Mouse (Mus musculus) CH12.LX (cell line): ENCODE measurements at regions not wholly inside any gene's neighbourhood (a gene's known extent, or its start where the extent isn't known, plus 50 kb on each side); places are given as distances from the start of the nearest gene placed in this dataset.

ENCODE experiments used
- DNase-seq: peaks from one replicate; pipeline ENCODE4 v3.0.0-alpha.2; 2013; ENCODE audit errors: extremely low read depth
- H3K27ac ChIP-seq: 2 replicates; pipeline ENCODE4 v1.5.1; 2012; ENCODE audit warnings: low read depth, mild to moderate bottlenecking, control low read depth, moderate library complexity; ENCODE audit not compliant: insufficient read depth
- H3K27me3 ChIP-seq: replicated peaks from 2 replicates; pipeline ENCODE3; 2012; ENCODE audit warnings: inconsistent platforms
- H3K36me3 ChIP-seq, 2 experiments: replicated peaks in 1 of 2; 2 replicates each; pipeline versions ENCODE3 to v1.6.1; 2012; ENCODE audit warnings: inconsistent platforms in 1 of 2, low read length in 1 of 2, mild to moderate bottlenecking in 1 of 2, mixed read lengths in 1 of 2, moderate library complexity in 1 of 2; ENCODE audit not compliant: control insufficient read depth in 1 of 2, insufficient read depth in 1 of 2
- H3K4me1 ChIP-seq, 2 experiments: 2 replicates each; pipeline ENCODE4 v1.6.1; 2012; ENCODE audit warnings: inconsistent platforms in 1 of 2, moderate library complexity in 1 of 2; ENCODE audit not compliant: insufficient read depth in 2 of 2, control insufficient read depth in 1 of 2
- H3K4me2 ChIP-seq: 2 replicates; pipeline ENCODE4 v1.6.1; 2012; ENCODE audit warnings: low read depth, mild to moderate bottlenecking, control low read depth; ENCODE audit not compliant: poor library complexity, insufficient read depth, severe bottlenecking
- H3K4me3 ChIP-seq, 3 experiments: fragments of 150-350 bp in 1 of 3; sonication (generic) in 1 of 3; replicated peaks in 1 of 3; 2 replicates each; pipeline versions ENCODE3 to v1.5.1; 2011 to 2012; ENCODE audit warnings: low read depth in 2 of 3, low read length in 2 of 3, mild to moderate bottlenecking in 2 of 3, moderate library complexity in 2 of 3, control low read depth in 1 of 3, improper control_type of control experiment in 1 of 3, inconsistent platforms in 1 of 3, mixed read lengths in 1 of 3; ENCODE audit not compliant: poor library complexity in 1 of 3
- H3K79me2 ChIP-seq: replicated peaks from 2 replicates; pipeline ENCODE4 v1.6.1; 2012; ENCODE audit warnings: mild to moderate bottlenecking, moderate library complexity; ENCODE audit not compliant: control insufficient read depth, poor library complexity, insufficient read depth, severe bottlenecking; ENCODE audit errors: extremely low read depth
- H3K9ac ChIP-seq: 2 replicates; pipeline ENCODE4 v1.6.1; 2012; ENCODE audit warnings: low read depth, mild to moderate bottlenecking, control low read depth, moderate library complexity; ENCODE audit not compliant: insufficient read depth
- H3K9me3 ChIP-seq: replicated peaks from 2 replicates; pipeline ENCODE3; 2012; ENCODE audit warnings: low read length, inconsistent platforms, mixed read lengths
- BHLHE40 ChIP-seq: IDR thresholded peaks from 2 replicates; pipeline ENCODE4 v1.6.1; 2011; ENCODE audit warnings: mild to moderate bottlenecking, low read depth, low read length, improper control_type of control experiment
- E2F4 ChIP-seq: IDR thresholded peaks from 2 replicates; pipeline ENCODE4 v1.6.1; 2011; ENCODE audit warnings: low read depth, low read length, improper control_type of control experiment; ENCODE audit not compliant: insufficient replicate concordance
- ELF1 ChIP-seq: IDR thresholded peaks from 2 replicates; pipeline ENCODE4 v1.6.1; 2014; ENCODE audit warnings: low read depth, mild to moderate bottlenecking, inconsistent platforms, low read length, improper control_type of control experiment
- EP300 ChIP-seq: IDR thresholded peaks from 2 replicates; pipeline ENCODE4 v1.6.1; 2011; ENCODE audit warnings: low read length, improper control_type of control experiment
- GABPA ChIP-seq: IDR thresholded peaks from 2 replicates; pipeline ENCODE4 v1.6.1; 2012; ENCODE audit warnings: low read depth, low read length, improper control_type of control experiment, inconsistent platforms; ENCODE audit not compliant: insufficient replicate concordance
- HCFC1 ChIP-seq: IDR thresholded peaks from 2 replicates; pipeline ENCODE4 v1.6.1; 2012; ENCODE audit warnings: low read depth, mild to moderate bottlenecking, inconsistent platforms, low read length, improper control_type of control experiment
- KAT2A ChIP-seq: IDR thresholded peaks from 2 replicates; pipeline ENCODE4 v1.6.1; 2012; ENCODE audit warnings: low read length, improper control_type of control experiment, inconsistent platforms; ENCODE audit not compliant: insufficient replicate concordance
- MAX ChIP-seq: IDR thresholded peaks from 2 replicates; pipeline ENCODE4 v1.6.1; 2011; ENCODE audit warnings: low read length, improper control_type of control experiment
- MAZ ChIP-seq: IDR thresholded peaks from 2 replicates; pipeline ENCODE4 v1.6.1; 2012; ENCODE audit warnings: low read depth, mild to moderate bottlenecking, inconsistent platforms, low read length, improper control_type of control experiment, moderate library complexity
- MXI1 ChIP-seq: IDR thresholded peaks from 2 replicates; pipeline ENCODE4 v1.6.1; 2011; ENCODE audit warnings: mild to moderate bottlenecking, low read depth, low read length, improper control_type of control experiment
- MYC ChIP-seq: IDR thresholded peaks from 2 replicates; pipeline ENCODE4 v1.6.1; 2011; ENCODE audit warnings: low read depth, mild to moderate bottlenecking, improper control_type of control experiment, low read length
- NELFE ChIP-seq: IDR thresholded peaks from 2 replicates; pipeline ENCODE4 v1.6.1; 2011; ENCODE audit warnings: low read depth, low read length, improper control_type of control experiment
- PAX5 ChIP-seq: IDR thresholded peaks from 2 replicates; pipeline ENCODE4 v1.6.1; 2012; ENCODE audit warnings: low read length, inconsistent platforms, mixed read lengths
- RCOR1 ChIP-seq: conservative IDR thresholded peaks from 2 replicates; pipeline ENCODE4 v1.6.1; 2012; ENCODE audit warnings: low read depth, mild to moderate bottlenecking, inconsistent platforms, low read length, improper control_type of control experiment
- SIN3A ChIP-seq: IDR thresholded peaks from 2 replicates; pipeline ENCODE4 v1.6.1; 2012; ENCODE audit warnings: low read length, improper control_type of control experiment, inconsistent platforms
- USF1 ChIP-seq: IDR thresholded peaks from 2 replicates; pipeline ENCODE4 v1.6.1; 2014; ENCODE audit warnings: low read depth, mild to moderate bottlenecking, inconsistent platforms, low read length, improper control_type of control experiment
- ZC3H11A ChIP-seq: IDR thresholded peaks from 2 replicates; pipeline ENCODE4 v1.6.1; 2012; ENCODE audit warnings: low read depth, mild to moderate bottlenecking, inconsistent platforms, low read length, improper control_type of control experiment
- dilution Hi-C: fragments of 300-500 bp; cut with MboI; formaldehyde crosslinking; loops from 2 replicates; pipeline ENCODE4 v1.14.3; 2020; ENCODE audit warnings: low sequenced_read_pairs; ENCODE audit not compliant: extremely low pct_unique_long_range_greater_than_20kb, extremely low pct_ligation_motif_present
- in situ Hi-C: fragments of 300-500 bp; cut with MboI; formaldehyde crosslinking; loops from 3 replicates; pipeline ENCODE4 v1.14.3; 2019; ENCODE audit warnings: low sequenced_read_pairs, low pct_ligation_motif_present, low pct_unique_long_range_greater_than_20kb, mixed read lengths

GRCm38 (mm10) chr7:82921722-82922121 lies 54.6 kb downstream of the Mex3b start:
- in situ Hi-C loops: no loop called here
- H3K27ac ChIP-seq: no peak overlapping the region
- no peaks in the 10 kb centered on the region for H3K36me3 ChIP-seq
- H3K4me3 ChIP-seq: no peak overlapping the region
- no peaks in the 10 kb centered on the region for H3K79me2 ChIP-seq
- H3K9me3 ChIP-seq: no peaks in the 10 kb centered on the region
- no peaks in the 10 kb centered on the region for H3K4me1 ChIP-seq
- dilution Hi-C loops: no loop called here
- DNase-seq: no peak
- no peaks in the 10 kb centered on the region for H3K27me3 ChIP-seq
- H3K4me2 ChIP-seq: no peak overlapping the region
- H3K9ac ChIP-seq: no peak overlapping the region
- no peak for TF ChIP-seq GABPA
- TF ChIP-seq NELFE: no peak
- TF ChIP-seq EP300: no peak
- no peak for TF ChIP-seq ZC3H11A
- no peak for TF ChIP-seq USF1
- TF ChIP-seq HCFC1: no peak

GRCm38 (mm10) chr7:82923220-82924071 lies 56.3 kb downstream of the Mex3b start:
- H3K4me2 ChIP-seq: no peak overlapping the region
- H3K4me1 ChIP-seq: no peaks in the 10 kb centered on the region
- no peaks in the 10 kb centered on the region for H3K36me3 ChIP-seq
- H3K9ac ChIP-seq: no peak overlapping the region
- DNase-seq: no peak
- H3K27ac ChIP-seq: no peak overlapping the region
- H3K4me3 ChIP-seq: no peak overlapping the region
- H3K9me3 ChIP-seq: no peaks in the 10 kb centered on the region
- TF ChIP-seq BHLHE40: no peak
- TF ChIP-seq SIN3A: no peak
- no peak for TF ChIP-seq USF1
- no peak for TF ChIP-seq MAZ
- TF ChIP-seq ELF1: no peak
- TF ChIP-seq NELFE: no peak
- TF ChIP-seq E2F4: no peak
- TF ChIP-seq RCOR1: no peak
- no peak for TF ChIP-seq KAT2A
- TF ChIP-seq MAX: no peak
- TF ChIP-seq MYC: no peak
- TF ChIP-seq PAX5: no peak
- no peak for TF ChIP-seq MXI1
- no peak for TF ChIP-seq EP300
- no peaks in the 10 kb centered on the region for H3K79me2 ChIP-seq
- no peaks in the 10 kb centered on the region for H3K27me3 ChIP-seq
- dilution Hi-C loops: no loop called here
- in situ Hi-C loops: no loop called here
